Mouse (Mus musculus) forebrain, postnatal 0 days (tissue): ENCODE measurements around the gene Adam12. TPM values are rescaled to one million over a fixed set of nuclear protein-coding genes. Genes with fewer than 3 reads are reported as not detected.

Experiments used
- ATAC-seq: fragments of 200-750 bp; cut with Nextera tagmentation; 2 replicates; pipeline ENCODE4 v1.8.0; 2017; ENCODE audit warnings: mild to moderate bottlenecking, moderate library complexity
- DNase-seq: peaks from one replicate; pipeline ENCODE4 v3.0.0-alpha.2; 2015
- H3K27ac ChIP-seq: fragments of 300-500 bp; sonication (generic); 2 replicates; pipeline ENCODE4 v1.5.1; 2014; ENCODE audit warnings: low read depth, mild to moderate bottlenecking, antibody characterized with exemption, low read length, moderate library complexity, mixed read lengths
- H3K27me3 ChIP-seq: fragments of 300-500 bp; sonication (generic); 2 replicates; pipeline ENCODE4 v1.6.1; 2014; ENCODE audit warnings: mild to moderate bottlenecking, low read length, mixed read lengths; ENCODE audit not compliant: insufficient read depth
- H3K36me3 ChIP-seq: fragments of 300-500 bp; sonication (generic); 2 replicates; pipeline ENCODE4 v1.6.1; 2014; ENCODE audit warnings: mild to moderate bottlenecking, moderate library complexity; ENCODE audit not compliant: insufficient read depth
- H3K4me1 ChIP-seq: fragments of 300-500 bp; sonication (generic); 2 replicates; pipeline ENCODE4 v1.6.1; 2014; ENCODE audit warnings: antibody characterized with exemption; ENCODE audit not compliant: insufficient read depth
- H3K4me2 ChIP-seq: fragments of 300-500 bp; sonication (generic); 2 replicates; pipeline ENCODE4 v1.6.1; 2014; ENCODE audit warnings: low read depth, mild to moderate bottlenecking, moderate library complexity
- H3K4me3 ChIP-seq: fragments of 300-500 bp; sonication (generic); 2 replicates; pipeline ENCODE4 v1.5.1; 2014; ENCODE audit warnings: low read depth, low read length, mixed read lengths
- H3K9ac ChIP-seq: fragments of 300-500 bp; sonication (generic); 2 replicates; pipeline ENCODE4 v1.6.1; 2014; ENCODE audit warnings: mild to moderate bottlenecking
- H3K9me3 ChIP-seq: fragments of 300-500 bp; sonication (generic); 2 replicates; pipeline ENCODE4 v1.6.1; 2016; ENCODE audit warnings: low read length
- CTCF ChIP-seq: sonication (generic); IDR thresholded peaks from 2 replicates; pipeline ENCODE4 v1.5.1; 2016; ENCODE audit warnings: antibody characterized with exemption, control low read depth, low read depth
- WGBS: fragments of 180-500 bp; shearing (Covaris S2); extraction: QIAGEN DNeasy Blood & Tissue Kit; methylation state at CpG from one replicate; pipeline ENCODE4 v1.1.7; 2014; 5-methylcytosine and 5-hydroxymethylcytosine counted together
- polyA plus RNA-seq: library from polyadenylated mRNA; unstranded; fragments of >200 nt; fragmentation: Nextera tagmentation; extraction: Ambion mirVana; gene quantifications from 2 replicates; pipeline ENCODE4 v1.2.1, GENCODE M21; 2015
- total RNA-seq: library from RNA; depleted of rRNA; stranded (reverse); fragments of >200 nt; gene quantifications from 2 replicates; pipeline ENCODE4 v1.2.3, GENCODE M21; 2014

Adam12 gene
- total and polyA plus RNA-seq, 2 experiments from 2014 or later = 1.9 to 13.3 TPM

DNA sequence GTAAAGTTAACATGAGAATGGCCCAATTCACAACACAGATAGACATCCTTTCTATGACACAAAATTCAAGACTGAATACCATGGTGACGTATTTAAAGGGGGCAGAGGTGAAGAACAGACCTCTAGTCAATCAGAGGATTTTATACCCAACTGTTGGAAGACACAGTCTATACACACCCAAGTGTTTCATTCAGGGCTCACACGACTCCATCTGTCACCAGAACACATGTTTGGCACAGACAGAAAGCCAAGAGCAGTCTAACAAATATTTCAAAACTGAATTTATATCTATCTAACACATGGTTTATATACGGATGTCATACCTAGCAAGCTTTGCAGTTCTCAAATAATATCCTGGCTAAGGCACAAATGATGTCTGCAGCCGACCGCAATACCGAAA is 41.8 kb downstream of the Adam12 start:
- Histone ChIP-seq H3K36me3 (no peaks in the 10 kb centered on the region), H3K27ac (no peak overlapping the region), H3K4me2 (no peak overlapping the region), H3K4me1 (0 out of 2 replicates have a peak, but pooled peaks cover 3% of the 10 kb centered on the region), H3K27me3 (no peaks in the 10 kb centered on the region), H3K4me3 (no peak overlapping the region), H3K9me3 (no peaks in the 10 kb centered on the region), H3K9ac (no peak overlapping the region)
- DNase-seq = peak; percentile 29
- TF ChIP-seq CTCF = no peak
- 53% methylated on average over 6 of the region's 6 CpGs for WGBS
- no peak; the same call in 1 of the 2 replicates for ATAC-seq

DNA sequence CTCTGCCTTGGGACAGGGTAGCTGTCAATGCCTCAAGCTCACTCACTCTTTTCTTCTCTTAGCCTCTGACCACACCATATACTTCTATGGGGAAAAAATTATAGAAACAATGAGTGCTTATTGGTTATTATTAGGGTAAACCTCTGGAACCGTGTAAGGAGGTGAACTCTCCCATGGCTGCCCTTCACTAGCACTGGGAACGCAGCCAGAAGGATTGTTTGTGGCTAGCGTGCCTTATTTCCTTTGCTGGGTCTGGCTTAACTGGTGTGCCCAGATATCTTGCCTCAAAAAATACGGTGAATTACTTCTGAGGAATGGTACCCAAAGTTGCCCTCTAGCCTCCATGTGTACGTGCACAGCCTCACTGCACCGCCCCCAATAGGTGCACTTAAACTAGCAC is 43.4 kb downstream of the Adam12 start:
- Histone ChIP-seq H3K27ac (no peak overlapping the region), H3K4me3 (no peak overlapping the region), H3K4me1 (0 out of 2 replicates have a peak, but pooled peaks cover 3% of the 10 kb centered on the region), H3K36me3 (no peaks in the 10 kb centered on the region), H3K27me3 (no peaks in the 10 kb centered on the region), H3K4me2 (no peak overlapping the region), H3K9me3 (no peaks in the 10 kb centered on the region), H3K9ac (no peak overlapping the region)
- no peak for ATAC-seq
- WGBS = 59% methylated on average over 6 of the region's 6 CpGs
- no peak for TF ChIP-seq CTCF
- no peak for DNase-seq

GRCm38 (mm10) chr7:134187946-134188345 is 44.0 kb downstream of the Adam12 start:
- Histone ChIP-seq H3K27me3 (no peaks in the 10 kb centered on the region), H3K9ac (no peak overlapping the region)
- WGBS = 38% methylated on average over 1 of the region's 1 CpGs

GRCm38 (mm10) chr7:134186497-134186896 is 45.4 kb downstream of the Adam12 start:
- ATAC-seq (no peak), DNase-seq (no peak)
- Histone ChIP-seq H3K4me1 (0 out of 2 replicates have a peak, but pooled peaks cover 3% of the 10 kb centered on the region), H3K27ac (no peak overlapping the region), H3K4me3 (no peak overlapping the region), H3K36me3 (no peaks in the 10 kb centered on the region), H3K27me3 (no peaks in the 10 kb centered on the region), H3K9ac (no peak overlapping the region), H3K9me3 (no peaks in the 10 kb centered on the region), H3K4me2 (no peak overlapping the region)
- 54% methylated on average over 10 of the region's 10 CpGs for WGBS
- TF ChIP-seq CTCF = no peak

More at GRCm38 (mm10) chr7:134187946-134188345, 44.0 kb downstream of the Adam12 start:
- no peak overlapping the region for H3K27ac ChIP-seq
- DNase-seq = no peak
- 0 out of 2 replicates have a peak, but pooled peaks cover 3% of the 10 kb centered on the region for H3K4me1 ChIP-seq
- H3K4me2 ChIP-seq = no peak overlapping the region
- ATAC-seq = no peak
- no peak for TF ChIP-seq CTCF
- no peak overlapping the region for H3K4me3 ChIP-seq
- H3K36me3 ChIP-seq = no peaks in the 10 kb centered on the region
- H3K9me3 ChIP-seq = no peaks in the 10 kb centered on the region

DNA sequence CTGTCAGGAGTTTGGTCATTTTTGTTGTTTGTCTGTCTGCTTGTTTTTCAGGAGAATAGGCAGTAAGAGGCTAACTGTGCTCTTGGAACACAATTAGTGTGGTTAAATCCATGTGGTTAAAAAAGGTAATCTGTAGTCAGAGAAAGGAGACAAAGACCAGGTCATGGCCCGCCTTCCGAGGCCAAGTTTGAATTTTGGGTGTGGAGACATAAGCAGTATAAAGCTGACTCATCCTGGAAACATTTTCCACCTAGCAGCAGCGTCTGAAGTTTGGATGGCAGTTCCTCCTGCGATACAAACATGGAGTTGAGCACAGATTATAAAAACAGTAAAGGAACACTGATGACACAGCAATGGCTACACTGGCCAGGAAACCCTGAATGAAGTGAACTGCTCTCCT is 46.2 kb downstream of the Adam12 start:
- Histone ChIP-seq H3K4me3 (no peak overlapping the region), H3K9me3 (no peaks in the 10 kb centered on the region), H3K4me2 (no peak overlapping the region), H3K9ac (no peak overlapping the region), H3K27me3 (no peaks in the 10 kb centered on the region), H3K4me1 (0 out of 2 replicates have a peak, but pooled peaks cover 3% of the 10 kb centered on the region), H3K36me3 (no peaks in the 10 kb centered on the region), H3K27ac (no peak overlapping the region)
- TF ChIP-seq CTCF = no peak
- ATAC-seq (no peak), DNase-seq (no peak)
- WGBS = 95% methylated on average over 4 of the region's 4 CpGs

DNA sequence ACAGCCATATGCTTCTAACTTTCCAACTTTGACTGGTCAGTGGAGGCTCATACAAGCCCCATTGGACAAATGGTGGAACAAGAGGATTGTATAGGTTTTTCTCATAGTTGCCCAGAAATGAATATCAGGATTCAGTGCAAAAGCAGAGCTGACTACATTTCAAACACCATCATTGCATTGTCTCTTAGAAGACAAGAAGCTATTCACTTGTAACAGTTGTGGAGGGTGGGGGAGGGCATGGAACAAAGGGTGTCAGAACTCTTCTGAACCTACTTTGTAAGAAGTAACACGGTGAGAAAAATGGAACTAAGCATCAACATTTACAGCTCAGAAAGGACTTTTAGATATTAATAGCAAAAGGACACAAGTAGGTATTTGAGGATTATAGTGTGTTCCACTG is 50.2 kb downstream of the Adam12 start:
- Histone ChIP-seq H3K36me3 (no peaks in the 10 kb centered on the region), H3K27ac (no peak overlapping the region), H3K9me3 (no peaks in the 10 kb centered on the region), H3K4me1 (no peaks in the 10 kb centered on the region), H3K9ac (no peak overlapping the region), H3K4me2 (no peak overlapping the region), H3K4me3 (no peak overlapping the region), H3K27me3 (no peaks in the 10 kb centered on the region)
- TF ChIP-seq CTCF = no peak
- 49% methylated on average over 1 of the region's 1 CpGs for WGBS
- DNase-seq (no peak), ATAC-seq (no peak)

GRCm38 (mm10) chr7:134181056-134181455 is 50.9 kb downstream of the Adam12 start:
- Histone ChIP-seq H3K36me3 (no peaks in the 10 kb centered on the region), H3K4me3 (no peak overlapping the region), H3K27ac (no peak overlapping the region), H3K27me3 (no peaks in the 10 kb centered on the region), H3K9ac (no peak overlapping the region), H3K4me1 (no peaks in the 10 kb centered on the region), H3K4me2 (no peak overlapping the region), H3K9me3 (no peaks in the 10 kb centered on the region)
- DNase-seq (no peak), ATAC-seq (no peak)
- TF ChIP-seq CTCF = no peak
- WGBS = 33% methylated on average over 1 of the region's 1 CpGs
